Mouse (Mus musculus) heart, adult 9 months (tissue): ENCODE data around the gene Atxn2.

Experiments used
- DNase-seq, 2 experiments: peaks; one replicate each; pipeline ENCODE4 v3.0.0; 2022; ENCODE audit warnings: low spot score in 2 of 2

The Atxn2 gene

DNA sequence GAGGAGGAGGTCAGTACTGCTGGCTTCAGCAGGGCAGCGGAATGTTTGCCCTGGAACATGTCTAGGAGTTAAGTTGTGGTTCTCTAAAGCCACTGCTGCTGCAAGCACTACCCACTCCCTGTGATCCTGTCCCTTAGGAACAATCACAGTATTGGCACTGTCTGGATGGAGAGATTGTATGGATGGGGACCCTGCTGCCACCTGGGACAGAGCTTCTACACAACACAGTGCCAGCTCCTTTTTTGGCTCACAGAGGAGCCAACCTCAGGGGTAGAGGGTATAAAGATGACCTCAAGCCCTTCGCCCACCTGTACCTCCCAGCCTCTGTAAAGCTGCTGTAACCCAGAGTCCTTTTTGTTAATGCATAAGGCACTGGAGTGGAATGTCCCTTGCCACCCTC, 105.5 kb downstream of the Atxn2 start:
- DNase-seq: no peak

DNA sequence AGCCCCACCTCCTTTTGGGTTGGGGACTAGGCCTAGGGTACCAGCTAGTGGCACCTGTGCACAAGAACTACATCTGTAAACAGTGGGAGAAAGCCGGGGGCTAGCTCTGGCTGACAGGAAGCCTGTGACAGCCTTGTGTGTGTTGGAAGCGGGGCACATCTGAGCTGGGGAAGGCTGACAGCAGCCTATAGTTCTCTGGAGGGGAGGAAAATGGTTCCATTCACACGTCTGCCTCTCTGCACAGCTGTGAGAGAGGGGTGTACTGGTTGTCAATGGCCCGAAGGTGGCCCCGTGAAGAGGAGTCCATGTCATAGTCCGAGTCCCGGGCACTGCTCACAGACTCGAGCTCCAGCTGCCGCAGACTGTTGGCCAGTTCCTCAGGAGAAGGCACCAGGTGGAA, 106.4 kb downstream of the Atxn2 start:
- no peak for DNase-seq

DNA sequence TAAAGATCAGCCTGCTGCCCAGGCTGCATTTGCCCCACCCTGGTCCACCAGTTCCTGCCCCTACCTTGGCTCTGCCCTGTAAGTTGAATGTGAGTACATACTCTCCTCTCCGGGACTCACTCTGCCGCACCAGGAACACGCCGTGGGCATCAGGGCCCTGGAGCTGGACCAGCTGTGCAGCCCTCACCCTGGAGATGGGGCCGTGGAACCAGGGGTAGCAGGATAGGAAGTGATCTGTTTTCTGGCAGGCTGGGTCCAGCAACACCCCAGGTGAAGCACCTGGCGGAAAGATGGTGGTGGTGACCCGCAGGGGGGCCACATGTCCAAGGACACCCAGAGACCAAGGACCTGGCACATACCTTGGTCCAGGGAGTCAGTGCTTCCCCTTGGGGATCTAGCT, 107.3 kb downstream of the Atxn2 start:
- no peak for DNase-seq

DNA sequence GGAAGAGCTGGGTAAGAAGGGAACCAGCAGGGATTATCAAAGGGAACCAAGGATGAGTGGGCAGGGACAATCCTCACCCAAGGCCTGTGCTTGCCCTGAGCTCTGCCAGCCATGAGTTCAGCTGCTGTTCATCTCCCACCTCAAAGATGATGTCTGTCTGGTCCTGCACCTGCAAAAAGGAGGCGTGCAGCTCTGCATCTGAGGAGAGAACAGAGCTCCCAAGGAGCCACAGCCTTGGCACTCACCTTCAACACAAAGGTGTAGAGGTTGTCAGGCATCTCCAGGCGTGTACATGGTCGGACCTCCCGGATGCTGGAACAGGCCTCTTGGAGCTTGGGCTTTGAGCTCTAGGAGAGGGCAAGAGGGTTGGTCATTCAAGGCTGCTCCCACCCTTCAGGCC, 107.7 kb downstream of the Atxn2 start:
- DNase-seq: no peak

DNA sequence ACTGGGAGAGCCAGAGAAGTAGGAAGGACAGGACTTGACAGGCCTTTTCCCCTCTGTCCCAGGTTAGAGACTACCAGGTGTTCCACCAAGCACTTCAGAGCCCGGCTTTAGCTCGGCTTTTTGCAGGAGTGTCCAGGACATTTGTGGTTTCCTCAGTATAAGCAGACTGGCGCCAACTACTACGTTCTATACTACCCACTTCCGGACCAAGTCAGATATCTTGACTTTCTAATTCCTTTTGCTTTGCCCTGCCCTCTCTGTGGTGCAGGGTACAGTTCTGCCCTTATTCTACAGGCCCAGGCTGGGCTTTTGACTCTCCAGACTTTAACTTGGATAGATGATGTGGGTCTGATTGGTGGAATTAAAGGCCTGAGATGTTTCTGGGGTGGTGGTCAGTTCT, 108.4 kb downstream of the Atxn2 start:
- no peak for DNase-seq

DNA sequence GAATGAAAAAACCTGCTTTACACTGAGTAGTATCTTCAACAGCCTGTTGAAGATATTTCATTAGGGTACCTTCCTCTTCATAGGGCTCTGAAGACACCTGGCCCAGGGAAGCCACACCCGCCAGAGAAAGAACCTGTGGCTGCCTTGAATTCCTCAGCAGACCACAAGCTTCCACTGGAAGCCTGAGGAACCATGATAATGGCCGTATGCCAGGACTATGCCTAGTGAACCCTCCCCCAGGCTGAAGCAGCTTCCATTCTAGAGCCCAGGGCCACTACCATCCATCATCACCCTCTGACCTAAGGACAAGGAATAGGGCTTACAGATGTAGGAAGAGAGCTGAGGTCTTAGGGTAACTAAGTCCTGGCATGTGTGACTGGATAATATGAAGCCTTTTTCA, 109.0 kb downstream of the Atxn2 start:
- no peak for DNase-seq

DNA sequence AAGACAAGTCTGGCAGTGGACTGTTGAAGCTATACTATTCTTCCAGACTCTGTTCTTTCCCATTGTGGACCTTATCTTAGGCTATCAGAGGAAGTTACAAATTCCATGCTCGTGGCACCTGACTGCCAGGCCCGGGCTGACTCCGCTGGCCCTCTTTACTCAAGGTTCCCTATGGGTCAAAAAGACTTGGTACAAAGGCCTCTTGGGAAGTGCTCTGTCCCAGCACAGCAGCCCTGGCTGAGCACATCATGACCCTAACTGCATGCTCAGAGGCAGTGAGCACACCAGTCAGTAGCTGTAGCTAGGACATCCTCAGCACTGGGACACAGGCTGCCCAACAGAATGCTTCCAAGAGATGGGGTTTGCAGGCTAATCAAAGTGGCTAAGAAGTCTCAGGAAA, 109.5 kb downstream of the Atxn2 start:
- DNase-seq: no peak

DNA sequence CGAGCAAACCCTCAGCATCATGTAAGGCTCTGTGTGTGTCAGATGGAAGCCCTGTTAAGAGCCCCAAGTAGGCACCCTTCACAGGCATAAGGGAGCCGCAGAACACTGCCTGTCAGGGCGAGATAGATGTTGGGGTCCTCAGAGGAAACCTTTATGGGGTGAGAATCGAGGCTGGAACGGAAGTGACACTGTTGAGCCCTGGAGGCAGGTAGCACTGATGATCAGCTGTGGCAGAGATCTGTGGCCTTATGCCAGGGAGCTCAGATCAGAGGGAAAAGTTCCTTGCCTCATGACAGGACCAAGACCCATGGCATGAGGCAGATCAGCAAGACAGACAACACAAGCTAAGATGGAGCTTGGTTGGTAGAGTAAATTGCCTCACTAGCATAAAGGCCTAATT, 110.0 kb downstream of the Atxn2 start:
- no peak for DNase-seq

DNA sequence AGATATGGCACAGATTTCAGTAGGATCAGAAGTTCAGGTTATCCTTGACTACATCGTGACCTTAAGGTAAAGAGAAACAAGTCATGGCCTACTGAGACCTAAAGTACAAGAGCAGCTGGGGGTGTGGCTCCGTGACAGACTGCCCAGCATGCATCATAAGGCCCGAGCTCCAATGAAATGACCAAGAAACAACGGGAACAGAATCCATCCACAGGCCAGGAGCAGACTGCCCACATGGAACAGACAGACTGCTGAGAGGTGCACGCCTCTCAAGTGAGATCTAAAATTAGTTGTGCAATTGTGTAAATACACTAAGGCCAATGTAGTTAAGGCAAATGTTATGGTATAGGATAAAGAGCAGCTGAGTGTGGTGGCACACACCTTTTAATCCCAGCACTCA, 110.4 kb downstream of the Atxn2 start:
- no peak for DNase-seq

DNA sequence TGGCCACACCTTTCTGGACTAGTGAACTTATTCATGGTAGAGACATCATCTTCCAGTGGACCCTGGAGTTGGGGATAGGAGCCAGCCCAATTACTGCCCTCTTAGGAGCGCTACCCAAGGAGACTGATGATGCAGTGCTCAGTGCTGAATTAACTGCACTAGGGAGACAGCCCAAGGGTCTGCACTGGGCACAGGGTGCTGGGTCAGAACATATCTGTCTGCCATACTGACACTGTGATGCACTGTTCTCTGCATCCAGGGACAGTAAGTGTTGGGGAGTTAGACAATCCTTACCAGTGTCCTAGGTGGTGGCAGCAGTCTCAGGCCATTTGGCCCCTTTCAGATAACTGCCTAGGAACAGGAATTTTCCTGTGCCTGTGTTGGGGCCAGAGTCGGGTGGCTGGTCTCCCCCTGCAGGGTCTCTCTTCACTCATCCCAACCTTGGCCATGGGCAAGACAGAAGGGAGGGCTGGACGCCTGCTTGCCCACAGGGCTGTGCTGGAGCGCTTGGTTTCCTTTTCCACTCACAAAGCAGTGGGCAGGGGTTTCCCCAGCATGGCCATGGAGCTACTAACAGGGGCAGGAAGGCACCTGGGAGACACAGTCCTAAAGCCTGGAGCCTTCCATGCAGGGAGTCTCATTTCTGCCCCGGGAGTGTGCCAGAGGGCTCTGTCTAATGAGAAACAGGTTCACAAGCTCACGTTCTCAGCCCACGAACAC, 111.8 kb downstream of the Atxn2 start:
- DNase-seq: no peak

DNA sequence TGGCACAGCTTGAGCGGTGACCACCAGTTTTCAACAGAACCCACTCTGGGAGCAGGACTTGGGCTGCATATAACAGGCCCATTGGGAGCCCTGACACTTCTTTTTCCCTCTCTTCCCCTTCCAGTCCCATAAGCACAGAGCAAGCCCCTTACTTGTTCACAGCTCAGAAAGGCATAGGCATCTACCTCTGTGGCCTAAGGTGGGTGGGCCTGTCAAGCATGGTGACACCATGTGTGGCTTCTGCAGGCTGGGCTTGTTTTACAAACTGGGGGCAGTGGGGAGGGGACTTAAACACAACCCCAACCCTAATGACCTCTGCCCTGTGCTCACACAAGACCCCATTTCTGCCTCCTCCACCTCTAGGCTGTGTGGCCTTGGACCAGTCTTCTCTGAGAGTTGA, 112.5 kb downstream of the Atxn2 start:
- no peak for DNase-seq

DNA sequence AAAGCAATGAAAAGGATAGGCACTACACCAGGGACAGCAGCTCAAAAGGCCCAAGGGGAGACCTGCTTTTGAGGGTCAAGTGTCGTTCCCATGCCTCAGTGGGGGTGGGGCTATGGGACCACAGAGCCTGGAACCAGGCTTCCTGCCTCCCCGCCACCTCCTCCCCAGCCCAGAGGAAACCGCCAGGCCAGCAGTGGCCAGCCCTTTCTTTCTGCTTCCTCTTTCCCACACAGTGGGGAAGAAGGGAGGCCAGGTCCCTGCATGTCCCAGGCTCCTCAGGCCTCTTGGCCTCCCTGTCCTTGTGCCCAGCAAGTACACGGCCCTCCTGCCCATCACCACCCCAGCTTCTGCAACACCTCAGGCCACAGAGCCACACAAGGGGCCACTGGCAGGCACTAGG, 113.0 kb downstream of the Atxn2 start:
- peak; percentile 48 to 78 for DNase-seq

DNA sequence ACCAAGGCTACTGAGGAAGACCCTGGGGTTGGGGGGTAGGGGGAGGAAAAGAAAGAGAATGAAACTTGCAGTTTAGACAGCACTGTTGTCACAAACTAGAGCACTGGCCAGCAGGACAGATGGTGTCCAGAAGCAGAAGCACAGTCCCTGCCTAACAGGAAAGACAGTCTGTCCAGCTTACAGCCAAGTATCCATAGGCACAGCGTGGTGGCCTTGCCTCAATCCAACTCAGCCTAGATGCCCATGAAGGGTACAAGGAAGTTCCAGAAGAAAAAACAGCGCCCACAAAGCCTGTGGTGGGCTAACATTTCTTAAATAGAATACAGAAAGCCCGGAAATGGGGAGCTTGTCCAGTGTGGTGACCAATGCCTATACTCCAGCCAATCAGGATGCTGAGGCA, 114.5 kb downstream of the Atxn2 start:
- DNase-seq: no peak

DNA sequence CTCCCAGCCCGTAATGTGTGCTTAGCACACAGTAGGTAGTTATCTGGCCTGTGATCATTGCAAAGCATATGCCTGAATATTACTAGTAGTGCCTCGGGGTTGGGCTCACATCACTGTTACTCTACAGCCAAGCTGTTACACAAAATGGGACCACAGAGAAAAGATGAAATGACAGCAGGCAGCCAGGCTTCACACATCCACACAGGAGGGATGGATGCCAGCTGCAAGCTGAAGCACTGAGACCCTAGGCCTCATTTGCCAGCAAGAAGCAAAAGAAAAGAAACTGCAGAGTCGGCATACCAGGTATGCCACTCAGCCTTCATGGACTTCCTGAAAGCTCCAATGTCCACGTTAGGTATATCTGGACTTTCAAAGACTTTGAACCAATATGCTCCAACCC, 116.7 kb downstream of the Atxn2 start:
- DNase-seq: no peak

DNA sequence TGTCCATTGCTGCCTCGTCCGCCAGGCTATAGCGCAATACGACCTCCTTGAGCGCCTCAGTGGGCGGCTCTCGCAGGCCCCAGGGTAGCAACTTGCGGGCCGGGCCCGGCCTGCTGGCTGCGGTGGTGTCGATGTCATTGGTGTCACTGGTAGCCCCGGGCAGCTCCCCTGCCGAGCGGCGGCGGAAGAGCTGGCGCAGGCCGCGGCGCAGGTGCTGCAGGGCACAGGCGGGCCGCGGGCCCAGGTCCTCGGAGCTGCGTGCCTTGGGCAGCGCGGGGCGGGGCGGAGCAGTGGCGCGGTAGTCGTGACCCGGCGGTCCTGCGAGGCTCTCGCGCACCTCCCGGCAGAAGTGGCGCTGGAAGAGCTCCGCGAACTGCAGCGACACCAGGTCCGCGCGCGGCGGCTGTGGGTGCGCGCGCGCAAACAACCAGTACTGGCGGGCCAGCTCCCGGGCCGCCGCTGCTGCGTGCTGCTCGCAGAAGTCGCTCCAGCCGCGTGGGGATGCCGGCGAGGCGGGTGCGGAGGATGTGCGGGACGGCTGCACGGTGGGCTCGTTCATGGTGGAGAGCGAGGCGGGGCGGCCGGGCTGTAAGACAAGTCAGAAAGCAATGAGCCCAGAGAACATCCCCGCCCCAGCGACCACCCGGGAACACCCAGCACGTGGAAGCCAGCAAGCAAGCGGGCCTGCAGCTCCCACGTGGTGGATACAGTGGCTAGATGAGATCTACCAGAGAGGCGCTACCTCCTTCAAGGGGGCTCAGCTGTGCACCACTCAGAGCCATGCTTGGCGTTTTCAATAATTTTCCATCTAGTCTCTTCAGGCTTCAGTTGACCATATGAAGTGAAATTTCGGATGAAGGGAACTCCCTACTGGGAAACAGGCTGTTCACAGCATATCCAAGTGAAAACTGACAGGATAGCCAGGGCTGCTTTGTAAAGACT, 117.6 kb downstream of the Atxn2 start:
- no peak for DNase-seq

DNA sequence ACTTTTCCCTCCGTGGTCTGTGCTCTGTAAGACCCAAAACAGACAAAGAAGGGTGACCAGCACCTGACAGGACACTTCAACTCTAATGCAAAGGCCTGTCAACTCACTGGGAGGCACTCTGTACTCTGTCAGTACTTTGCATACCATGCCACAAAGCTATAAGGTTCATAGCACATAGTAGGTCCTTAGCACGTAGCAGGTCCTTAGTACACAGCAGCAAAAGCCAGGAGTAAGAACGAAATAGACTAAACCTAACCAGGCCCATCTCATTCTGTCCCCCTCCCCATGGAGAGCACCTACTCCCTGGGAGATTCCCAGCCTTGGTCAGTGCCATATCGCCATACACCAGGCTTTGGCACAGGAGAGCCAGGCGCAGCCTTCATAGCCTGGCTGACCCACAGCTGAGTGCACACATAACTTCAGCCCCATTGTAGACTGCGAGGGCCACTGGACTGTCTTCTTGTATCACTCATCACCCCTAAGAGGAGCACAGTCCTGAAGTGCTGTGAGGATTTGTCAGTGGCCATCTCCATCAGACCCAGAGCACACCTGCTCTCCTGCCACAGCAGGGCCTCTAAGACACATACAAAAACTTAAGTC, 120.0 kb downstream of the Atxn2 start:
- no peak for DNase-seq

DNA sequence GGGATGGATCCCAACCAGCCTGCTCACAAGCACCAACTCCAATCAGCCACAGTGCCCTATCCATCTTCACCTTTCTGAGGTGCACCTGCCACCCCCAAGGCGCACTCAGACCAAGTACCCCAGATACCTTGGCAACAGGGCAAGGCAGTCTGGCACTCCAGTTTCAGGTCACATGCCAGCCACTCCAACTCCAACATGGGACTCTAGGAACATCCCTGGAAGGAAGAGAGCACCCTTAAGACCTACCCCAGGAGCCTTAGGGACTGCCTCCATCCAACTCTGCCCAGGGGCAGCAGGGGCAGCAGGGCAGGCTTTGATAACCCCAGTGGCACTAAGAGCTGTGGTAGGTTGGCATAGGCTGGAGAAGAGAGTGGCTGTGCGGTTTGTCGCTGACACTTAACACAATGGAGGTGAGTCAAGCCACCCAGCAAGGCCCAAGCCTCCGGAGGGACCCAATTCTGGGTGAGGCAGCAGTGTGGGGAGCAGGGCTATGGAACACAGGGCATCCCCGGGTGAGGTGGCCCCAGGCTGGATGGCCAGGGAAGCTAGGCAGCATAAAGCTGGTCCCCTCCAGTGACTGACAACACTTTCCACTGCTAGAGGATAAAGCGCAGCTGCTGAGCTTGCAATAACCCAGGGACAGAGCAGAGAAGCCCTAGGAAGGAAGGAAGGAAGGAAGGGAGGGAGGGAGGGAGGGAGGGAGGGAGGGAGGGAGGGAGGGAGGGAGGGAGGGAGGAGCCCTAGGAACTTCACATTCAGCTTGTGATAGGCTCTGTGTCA, 121.4 kb downstream of the Atxn2 start:
- no peak for DNase-seq

DNA sequence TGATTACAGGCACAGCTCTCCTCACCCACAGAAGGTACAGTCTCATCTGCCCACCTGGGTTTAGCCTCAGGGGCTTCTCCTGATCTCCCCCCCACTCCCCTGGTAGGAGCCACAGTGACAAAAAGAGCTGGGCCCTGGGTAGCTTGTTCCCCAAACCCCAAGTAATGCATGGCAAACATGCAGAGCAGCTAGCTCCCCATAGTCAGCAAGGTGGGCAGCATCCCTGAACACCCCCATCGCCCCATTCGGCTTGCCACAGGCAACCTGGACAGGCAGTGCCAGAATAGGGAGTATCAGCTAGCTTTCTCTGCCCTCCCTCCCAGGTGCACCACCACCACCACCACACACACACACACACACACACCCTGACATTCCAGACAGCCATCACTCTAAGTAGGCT, 122.0 kb downstream of the Atxn2 start:
- no peak for DNase-seq

DNA sequence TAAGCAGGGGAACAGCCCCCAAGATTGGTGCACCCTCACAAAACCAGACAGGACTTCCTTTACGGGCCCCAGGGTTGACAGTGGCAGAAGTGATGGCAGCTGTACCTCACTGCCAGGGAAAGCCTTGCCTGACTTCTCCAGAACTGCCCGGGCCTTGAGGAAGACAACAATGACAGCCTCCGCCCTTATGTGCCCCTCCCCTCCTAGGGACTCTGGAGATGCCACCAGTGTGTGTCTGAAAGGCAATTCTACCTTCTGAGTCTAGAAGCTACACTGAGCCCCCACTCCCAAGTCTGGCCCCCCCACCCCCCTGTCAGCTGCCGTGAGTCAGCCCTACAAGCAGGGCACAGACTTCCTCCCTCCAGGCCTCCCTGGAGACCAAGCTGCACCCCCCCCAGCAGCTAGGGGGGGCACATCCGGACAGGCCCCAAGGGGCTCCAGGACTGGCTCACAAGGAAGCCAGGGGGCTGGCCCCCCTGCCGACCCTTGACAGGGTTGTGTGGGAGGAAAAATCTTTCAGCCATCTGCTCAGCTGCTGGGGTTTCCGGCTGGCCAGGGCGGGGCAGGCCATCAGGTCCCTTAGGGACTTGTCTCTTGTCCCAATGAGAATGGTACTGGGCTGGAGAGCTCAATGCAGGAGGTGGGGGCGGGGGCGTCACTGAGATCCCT, 122.6 kb downstream of the Atxn2 start:
- DNase-seq: peak; percentile 87 to 93

DNA sequence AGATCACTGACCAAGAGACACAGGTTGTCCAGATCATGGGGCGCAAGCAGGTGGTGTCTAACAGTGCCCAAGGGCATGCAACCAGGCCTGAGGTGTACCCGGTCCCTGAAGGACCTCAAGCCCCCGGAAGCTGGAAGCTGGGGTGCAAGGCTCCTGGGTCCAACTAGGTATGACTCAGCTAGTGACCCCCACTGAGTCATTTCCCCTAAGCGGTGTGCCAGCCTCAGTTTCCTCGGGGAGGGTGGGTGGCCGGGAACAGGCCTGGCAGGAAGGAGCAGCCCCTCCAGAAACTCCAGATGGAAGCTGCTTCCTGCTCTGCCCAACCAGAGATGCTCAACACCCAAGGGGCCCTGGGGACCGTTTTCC, 123.1 kb downstream of the Atxn2 start:
- peak in 1 of 2 experiments; percentile 55 for DNase-seq

DNA sequence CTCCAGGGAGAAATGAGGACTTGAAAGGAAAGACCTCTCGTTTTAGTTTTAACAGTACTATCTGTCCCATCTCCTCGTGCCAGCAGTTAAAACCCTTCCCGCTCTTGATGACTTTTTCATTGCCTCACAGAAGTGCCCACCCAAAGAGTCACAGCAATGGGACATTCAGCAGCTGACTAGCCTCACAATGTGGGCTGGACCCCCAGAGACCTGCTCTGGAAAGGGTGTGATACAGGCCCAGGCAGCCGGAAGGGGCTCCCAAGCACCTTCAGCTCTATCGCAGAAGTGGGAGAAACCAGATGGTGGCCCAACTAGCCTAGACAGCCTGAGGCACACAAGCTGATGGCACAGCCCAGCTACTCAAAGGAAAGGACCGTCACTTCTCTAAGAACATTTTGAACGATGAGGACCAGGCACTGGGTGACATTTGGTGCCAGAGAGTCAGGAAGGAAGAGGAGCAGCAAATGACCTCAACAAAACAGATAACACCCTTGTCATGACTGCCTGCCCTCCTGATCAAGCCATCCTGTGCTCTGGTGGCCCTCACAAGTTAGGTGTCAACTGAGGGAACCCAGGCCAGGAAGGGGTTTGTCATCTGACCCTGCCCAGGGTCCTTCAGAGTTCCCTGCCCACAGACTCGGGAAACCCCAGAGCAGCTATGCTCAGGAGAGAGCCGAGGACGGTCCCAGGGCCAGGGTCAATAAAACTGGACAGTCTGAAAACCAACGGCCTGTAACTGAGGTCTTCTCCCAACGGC, 124.0 kb downstream of the Atxn2 start:
- DNase-seq: no peak
